12 mouse cellular contexts compared by ENCODE assay signal in genomic region chr12:81175252-81175651, GRCm38 (mm10).
"Had no signal": no experiment of that assay in that cellular context is flagged by ENCODE, and none has a peak within 500 bp of the region (broad histone marks: within the 10 kb centered on the region; RNA-seq: fewer than 3 reads in every experiment).

No protein-coding gene starts in this region.

- H3K4me1 ChIP-seq: liver, embryonic 12.5 days had no signal

- H3K4me2 ChIP-seq: kidney, embryonic 15.5 days; liver, embryonic 12.5 days; lung, embryonic 14.5 days; midbrain, embryonic 13.5 days had no signal

- H3K27me3 ChIP-seq: liver, embryonic 12.5 days; midbrain, embryonic 13.5 days had no signal

- H3K4me3 ChIP-seq: kidney, embryonic 15.5 days; liver, embryonic 12.5 days; midbrain, embryonic 13.5 days had no signal

- H3K9me3 ChIP-seq: kidney, embryonic 15.5 days; liver, embryonic 12.5 days; midbrain, embryonic 13.5 days had no signal

- H3K9ac ChIP-seq: kidney, embryonic 15.5 days; liver, embryonic 12.5 days; lung, embryonic 14.5 days; midbrain, embryonic 13.5 days had no signal

- ATAC-seq: intestine, embryonic 16.5 days; liver, embryonic 12.5 days; midbrain, embryonic 13.5 days had no signal

- DNase-seq: kidney, adult 2 months; kidney, postnatal 14 days; left cerebral cortex, postnatal 4 days; lung, embryonic 14.5 days; lung, postnatal 10 days; lung, postnatal 4 days; right cerebral cortex, postnatal 14 days; thymus, postnatal 36 days had no signal

- H3K27ac ChIP-seq: kidney, embryonic 15.5 days; liver, embryonic 12.5 days; midbrain, embryonic 13.5 days had no signal

- H3K36me3 ChIP-seq: kidney, embryonic 15.5 days; liver, embryonic 12.5 days had no signal
